Mouse (Mus musculus) embryonic facial prominence, embryonic 14.5 days (tissue): Measurements from ENCODE around the gene Abhd5. TPM values are rescaled to one million over a fixed set of nuclear protein-coding genes. Genes with fewer than 3 reads are reported as not detected.

Source experiments
- ATAC-seq: fragments of 200-750 bp; cut with Nextera tagmentation; 2 replicates; pipeline ENCODE4 v1.8.0; 2017; ENCODE audit warnings: low read depth, moderate number of reproducible peaks, moderate TSS enrichment
- DNase-seq: peaks from one replicate; pipeline ENCODE4 v3.0.0-alpha.2; 2015; ENCODE audit warnings: low spot score
- H3K27ac ChIP-seq: fragments of 300-500 bp; sonication (generic); replicated peaks from 2 replicates; pipeline ENCODE4 v1.5.1; 2014; ENCODE audit warnings: low read depth, mild to moderate bottlenecking, low read length, moderate library complexity
- H3K27me3 ChIP-seq: fragments of 300-500 bp; sonication (generic); replicated peaks from 2 replicates; pipeline ENCODE4 v1.6.1; 2014; ENCODE audit warnings: low read length; ENCODE audit not compliant: control insufficient read depth, insufficient read depth
- H3K36me3 ChIP-seq: fragments of 300-500 bp; sonication (generic); 2 replicates; pipeline ENCODE4 v1.6.1; 2014; ENCODE audit warnings: low read length, mixed read lengths; ENCODE audit not compliant: control insufficient read depth, insufficient read depth
- H3K4me1 ChIP-seq: fragments of 300-500 bp; sonication (generic); 2 replicates; pipeline ENCODE4 v1.6.1; 2014; ENCODE audit warnings: antibody characterized with exemption, low read length; ENCODE audit not compliant: control insufficient read depth, insufficient read depth
- H3K4me2 ChIP-seq: fragments of 300-500 bp; sonication (generic); 2 replicates; pipeline ENCODE4 v1.6.1; 2014; ENCODE audit warnings: low read depth, mild to moderate bottlenecking, low read length, moderate library complexity, mixed read lengths
- H3K4me3 ChIP-seq: fragments of 300-500 bp; sonication (generic); 2 replicates; pipeline ENCODE4 v1.5.1; 2014; ENCODE audit warnings: low read depth, mild to moderate bottlenecking, low read length
- H3K9ac ChIP-seq: fragments of 300-500 bp; sonication (generic); 2 replicates; pipeline ENCODE4 v1.6.1; 2014; ENCODE audit warnings: low read depth, mild to moderate bottlenecking, low read length, moderate library complexity, mixed read lengths
- H3K9me3 ChIP-seq: fragments of 300-500 bp; sonication (generic); 2 replicates; pipeline ENCODE4 v1.6.1; 2016; ENCODE audit warnings: low read length; ENCODE audit not compliant: control insufficient read depth
- WGBS: fragments of 180-500 bp; shearing (Covaris S2); extraction: QIAGEN DNeasy Blood & Tissue Kit; methylation state at CpG from one replicate; pipeline ENCODE4 v1.1.7; 2014; 5-methylcytosine and 5-hydroxymethylcytosine counted together
- polyA plus RNA-seq: library from polyadenylated mRNA; unstranded; fragments of >200 nt; fragmentation: Nextera tagmentation; extraction: Ambion mirVana; gene quantifications from 2 replicates; pipeline ENCODE4 v1.2.1, GENCODE M21; 2014

Gene Abhd5
- polyA plus RNA-seq, 1 experiment from 2014 or later: 37.4 TPM

DNA sequence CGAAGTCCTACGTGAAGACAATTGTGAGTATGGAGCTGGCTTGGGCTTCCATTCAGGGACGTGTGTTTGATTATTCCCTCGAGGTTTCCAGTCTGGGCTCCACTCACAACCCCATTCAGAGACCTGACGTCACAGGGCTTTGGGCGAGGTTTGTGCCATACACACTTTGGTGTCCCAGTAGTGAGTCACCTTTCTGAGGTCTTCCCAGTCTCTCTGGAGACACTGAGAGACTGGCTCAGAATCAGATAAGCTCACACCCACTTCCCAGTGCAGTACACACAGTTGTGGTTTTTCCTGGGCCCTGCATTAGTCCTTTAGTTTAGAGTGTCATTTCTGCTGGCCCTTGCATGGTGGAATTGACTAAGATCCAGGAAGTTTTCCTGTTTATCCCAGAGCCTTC, 27.6 kb downstream of the Abhd5 start:
- ATAC-seq (no peak), DNase-seq (no peak)
- H3K4me3 ChIP-seq: no peak overlapping the region
- H3K9ac ChIP-seq: no peak overlapping the region
- no peaks in the 10 kb centered on the region for H3K9me3 ChIP-seq
- H3K36me3 ChIP-seq: peaks cover 29% of the 10 kb centered on the region
- H3K4me1 ChIP-seq: no peaks in the 10 kb centered on the region
- no peaks in the 10 kb centered on the region for H3K27me3 ChIP-seq
- H3K27ac ChIP-seq: no peak overlapping the region
- WGBS: 91% methylated on average over 6 of the region's 6 CpGs
- no peak overlapping the region for H3K4me2 ChIP-seq

- no peaks in the 10 kb centered on the region for H3K4me1 ChIP-seq
These were observed 29.6 kb downstream of the Abhd5 start for GRCm38 (mm10) chr9:122380959-122381358.

DNA sequence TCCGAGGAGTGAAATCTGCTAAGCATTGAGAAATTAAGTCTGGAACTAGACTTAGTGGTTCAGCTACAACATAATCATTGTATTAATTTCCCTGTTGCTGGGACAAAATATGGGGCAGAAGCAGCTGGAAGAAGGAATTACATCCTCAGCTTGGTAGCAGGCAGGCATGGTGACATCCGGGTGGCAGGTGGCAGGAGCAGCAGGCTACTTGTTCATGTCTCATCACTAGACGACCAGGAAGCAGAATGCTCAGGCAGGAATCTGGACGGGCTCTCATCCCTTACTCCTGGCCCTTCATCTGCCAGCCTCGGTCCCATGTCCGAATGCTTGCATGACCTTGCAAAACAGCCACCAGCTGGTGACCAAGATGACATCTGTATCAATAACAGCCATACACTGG, 30.6 kb downstream of the Abhd5 start:
- no peaks in the 10 kb centered on the region for H3K27me3 ChIP-seq
- H3K36me3 ChIP-seq: peaks cover 31% of the 10 kb centered on the region
- no peak overlapping the region for H3K27ac ChIP-seq
- no peaks in the 10 kb centered on the region for H3K4me1 ChIP-seq
- ATAC-seq (no peak), DNase-seq (no peak)
- no peak overlapping the region for H3K4me3 ChIP-seq
- H3K9me3 ChIP-seq: no peaks in the 10 kb centered on the region
- 89% methylated on average over 6 of the region's 6 CpGs for WGBS
- H3K9ac ChIP-seq: no peak overlapping the region
- H3K4me2 ChIP-seq: no peak overlapping the region

More at GRCm38 (mm10) chr9:122380959-122381358, 29.6 kb downstream of the Abhd5 start:
- H3K36me3 ChIP-seq: peaks cover 31% of the 10 kb centered on the region
- WGBS: 84% methylated on average over 6 of the region's 6 CpGs
- H3K27ac ChIP-seq: no peak overlapping the region
- ATAC-seq (no peak), DNase-seq (no peak)
- no peaks in the 10 kb centered on the region for H3K9me3 ChIP-seq
- no peak overlapping the region for H3K9ac ChIP-seq
- H3K4me2 ChIP-seq: no peak overlapping the region
- H3K4me3 ChIP-seq: no peak overlapping the region
- no peaks in the 10 kb centered on the region for H3K27me3 ChIP-seq

- Histone ChIP-seq H3K9ac (no peak overlapping the region), H3K4me1 (no peaks in the 10 kb centered on the region), H3K27ac (no peak overlapping the region), H3K36me3 (peaks cover 13% of the 10 kb centered on the region; the same call in 1 of the 2 replicates), H3K4me3 (no peak overlapping the region), H3K4me2 (no peak overlapping the region), H3K27me3 (no peaks in the 10 kb centered on the region), H3K9me3 (no peaks in the 10 kb centered on the region)
- no peak for ATAC-seq
- WGBS: 88% methylated on average over 3 of the region's 3 CpGs
- no peak for DNase-seq
These were observed 34.6 kb downstream of the Abhd5 start for GRCm38 (mm10) chr9:122386015-122386414.

- DNase-seq (no peak), ATAC-seq (no peak)
- Histone ChIP-seq H3K9me3 (no peaks in the 10 kb centered on the region), H3K36me3 (no peaks in the 10 kb centered on the region), H3K27ac (no peak overlapping the region), H3K4me2 (no peak overlapping the region), H3K4me3 (no peak overlapping the region), H3K27me3 (no peaks in the 10 kb centered on the region), H3K9ac (no peak overlapping the region), H3K4me1 (no peaks in the 10 kb centered on the region)
- 79% methylated on average over 5 of the region's 5 CpGs for WGBS
These were observed 38.0 kb downstream of the Abhd5 start for GRCm38 (mm10) chr9:122389287-122389920.

GRCm38 (mm10) chr9:122395816-122396215, 44.4 kb downstream of the Abhd5 start:
- Histone ChIP-seq H3K4me1 (no peaks in the 10 kb centered on the region), H3K36me3 (no peaks in the 10 kb centered on the region), H3K4me3 (no peak overlapping the region), H3K4me2 (no peak overlapping the region), H3K9ac (no peak overlapping the region), H3K27me3 (no peaks in the 10 kb centered on the region), H3K9me3 (no peaks in the 10 kb centered on the region), H3K27ac (no peak overlapping the region)
- WGBS: 78% methylated on average over 5 of the region's 5 CpGs
- ATAC-seq: no peak
- no peak for DNase-seq

DNA sequence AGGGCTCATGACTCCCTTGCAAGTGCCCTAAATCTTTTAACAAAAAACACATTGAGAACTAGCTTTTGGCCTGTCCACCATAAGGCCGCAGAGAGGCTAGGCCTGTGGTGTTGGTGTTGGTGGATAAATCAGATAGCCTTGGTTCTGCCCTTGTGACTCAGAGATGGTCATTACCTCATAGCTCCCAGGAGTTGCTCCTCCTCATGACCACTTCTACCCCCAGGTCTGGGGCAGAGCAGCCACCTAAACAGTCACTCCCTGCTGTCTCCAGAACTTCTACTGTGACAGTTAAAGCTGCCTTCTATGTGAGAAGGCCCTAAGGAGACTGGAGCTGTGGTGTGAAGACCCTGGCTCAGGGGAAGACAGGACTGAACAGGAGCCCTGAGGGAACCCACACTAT, 45.7 kb downstream of the Abhd5 start:
- H3K27ac ChIP-seq: no peak overlapping the region
- H3K36me3 ChIP-seq: no peaks in the 10 kb centered on the region
- 89% methylated on average over 1 of the region's 1 CpGs for WGBS

GRCm38 (mm10) chr9:122398746-122399145, 47.3 kb downstream of the Abhd5 start:
- no peak overlapping the region for H3K4me2 ChIP-seq
- H3K9me3 ChIP-seq: no peaks in the 10 kb centered on the region
- no peak overlapping the region for H3K27ac ChIP-seq
- WGBS: 44% methylated on average over 7 of the region's 7 CpGs
- H3K4me3 ChIP-seq: no peak overlapping the region
- H3K9ac ChIP-seq: no peak overlapping the region
- DNase-seq (peak; percentile 11), ATAC-seq (no peak)
- H3K27me3 ChIP-seq: no peaks in the 10 kb centered on the region
- H3K36me3 ChIP-seq: no peaks in the 10 kb centered on the region
- H3K4me1 ChIP-seq: no peaks in the 10 kb centered on the region

More for the DNA sequence above, 45.7 kb downstream of the Abhd5 start:
- Histone ChIP-seq H3K4me1 (no peaks in the 10 kb centered on the region), H3K9me3 (no peaks in the 10 kb centered on the region), H3K4me2 (no peak overlapping the region), H3K9ac (no peak overlapping the region), H3K4me3 (no peak overlapping the region), H3K27me3 (no peaks in the 10 kb centered on the region)
- DNase-seq: no peak
- ATAC-seq: no peak

- Histone ChIP-seq H3K4me3 (no peak overlapping the region), H3K9ac (no peak overlapping the region), H3K27ac (no peak overlapping the region), H3K36me3 (no peaks in the 10 kb centered on the region), H3K4me2 (no peak overlapping the region), H3K4me1 (no peaks in the 10 kb centered on the region), H3K27me3 (no peaks in the 10 kb centered on the region), H3K9me3 (no peaks in the 10 kb centered on the region)
- WGBS: 78% methylated on average over 4 of the region's 4 CpGs
- DNase-seq: no peak
- no peak for ATAC-seq
These were observed 49.8 kb downstream of the Abhd5 start for GRCm38 (mm10) chr9:122401239-122401638.
